Mouse (Mus musculus) hindbrain, embryonic 13.5 days (tissue): ENCODE measurements around the gene Ptprc. TPM values are rescaled to one million over a fixed set of nuclear protein-coding genes. Genes with fewer than 3 reads are reported as not detected.
A peak's percentile ranks its signal among the peaks of the same experiment; 100 is the strongest.

Experiments used
- ATAC-seq: fragments of 200-750 bp; cut with Nextera tagmentation; 2 replicates; pipeline ENCODE4 v1.8.0; 2017; ENCODE audit warnings: moderate TSS enrichment; ENCODE audit not compliant: low FRiP score
- H3K27ac ChIP-seq: fragments of 300-500 bp; sonication (generic); 2 replicates; pipeline ENCODE4 v1.5.1; 2015; ENCODE audit warnings: inconsistent platforms, mild to moderate bottlenecking, moderate library complexity
- H3K27me3 ChIP-seq: fragments of 300-500 bp; sonication (generic); 2 replicates; pipeline ENCODE4 v1.6.1; 2015; ENCODE audit warnings: mild to moderate bottlenecking, inconsistent platforms
- H3K36me3 ChIP-seq: fragments of 300-500 bp; sonication (generic); 2 replicates; pipeline ENCODE4 v1.6.1; 2015; ENCODE audit warnings: mild to moderate bottlenecking, inconsistent platforms
- H3K4me1 ChIP-seq: fragments of 300-500 bp; sonication (generic); replicated peaks from 2 replicates; pipeline ENCODE4 v1.6.1; 2015; ENCODE audit warnings: inconsistent platforms
- H3K4me2 ChIP-seq: fragments of 300-500 bp; sonication (generic); 2 replicates; pipeline ENCODE4 v1.6.1; 2015; ENCODE audit warnings: inconsistent platforms, mild to moderate bottlenecking, moderate library complexity
- H3K4me3 ChIP-seq: fragments of 300-500 bp; sonication (generic); 2 replicates; pipeline ENCODE4 v1.5.1; 2015; ENCODE audit warnings: mild to moderate bottlenecking, inconsistent platforms
- H3K9ac ChIP-seq: fragments of 300-500 bp; sonication (generic); 2 replicates; pipeline ENCODE4 v1.6.1; 2015; ENCODE audit warnings: mild to moderate bottlenecking, inconsistent platforms
- H3K9me3 ChIP-seq: fragments of 300-500 bp; sonication (generic); 2 replicates; pipeline ENCODE4 v1.6.1; 2016; ENCODE audit warnings: inconsistent platforms
- WGBS: fragments of 180-500 bp; shearing (Covaris S2); methylation state at CpG from one replicate; pipeline ENCODE4 v1.1.7; 2015; 5-methylcytosine and 5-hydroxymethylcytosine counted together
- polyA plus RNA-seq: library from polyadenylated mRNA; unstranded; fragments of >200 nt; fragmentation: Nextera tagmentation; extraction: Ambion mirVana; gene quantifications from 2 replicates; pipeline ENCODE4 v1.2.1, GENCODE M21; 2015

Ptprc gene
- polyA plus RNA-seq, 1 experiment from 2014 or later = 1.1 TPM

GRCm38 (mm10) chr1:138144365-138144764 is 31.1 kb downstream of the Ptprc start:
- Histone ChIP-seq H3K4me3 (no peak overlapping the region), H3K4me1 (no peaks in the 10 kb centered on the region; the same call in 1 of the 2 replicates), H3K36me3 (no peaks in the 10 kb centered on the region), H3K27ac (no peak overlapping the region), H3K9me3 (no peaks in the 10 kb centered on the region), H3K4me2 (no peak overlapping the region), H3K9ac (no peak overlapping the region), H3K27me3 (no peaks in the 10 kb centered on the region)
- 88% methylated on average over 5 of the region's 5 CpGs for WGBS
- ATAC-seq = no peak

GRCm38 (mm10) chr1:138140769-138141168 is 34.7 kb downstream of the Ptprc start:
- Histone ChIP-seq H3K9ac (no peak overlapping the region), H3K27me3 (no peaks in the 10 kb centered on the region), H3K4me2 (no peak overlapping the region), H3K4me1 (peaks cover 7% of the 10 kb centered on the region), H3K9me3 (no peaks in the 10 kb centered on the region), H3K27ac (no peak overlapping the region), H3K4me3 (no peak overlapping the region), H3K36me3 (no peaks in the 10 kb centered on the region)
- 90% methylated on average over 4 of the region's 4 CpGs for WGBS
- no peak for ATAC-seq

GRCm38 (mm10) chr1:138137696-138138095 is 37.8 kb downstream of the Ptprc start:
- no peak for ATAC-seq
- 94% methylated on average over 4 of the region's 4 CpGs for WGBS

GRCm38 (mm10) chr1:138137024-138137577 is 38.4 kb downstream of the Ptprc start:
- H3K4me3 ChIP-seq = no peak overlapping the region
- no peak for ATAC-seq
- H3K9me3 ChIP-seq = no peaks in the 10 kb centered on the region
- no peak overlapping the region for H3K4me2 ChIP-seq
- no peak overlapping the region for H3K27ac ChIP-seq
- no peaks in the 10 kb centered on the region for H3K27me3 ChIP-seq
- WGBS = 95% methylated on average over 6 of the region's 6 CpGs
- no peaks in the 10 kb centered on the region for H3K36me3 ChIP-seq
- peaks cover 14% of the 10 kb centered on the region for H3K4me1 ChIP-seq
- no peak overlapping the region for H3K9ac ChIP-seq

More at GRCm38 (mm10) chr1:138137696-138138095, 37.8 kb downstream of the Ptprc start:
- Histone ChIP-seq H3K4me1 (peaks cover 14% of the 10 kb centered on the region), H3K36me3 (no peaks in the 10 kb centered on the region), H3K27ac (no peak overlapping the region), H3K4me2 (no peak overlapping the region), H3K9ac (no peak overlapping the region), H3K9me3 (no peaks in the 10 kb centered on the region), H3K4me3 (no peak overlapping the region), H3K27me3 (no peaks in the 10 kb centered on the region)

- 10% methylated on average over 17 of the region's 17 CpGs for WGBS
- Histone ChIP-seq H3K27ac (peak overlapping the region; percentile 78), H3K4me1 (peaks cover 14% of the 10 kb centered on the region), H3K27me3 (no peaks in the 10 kb centered on the region), H3K9ac (peak overlapping the region; percentile 58; the same call in 1 of the 2 replicates), H3K36me3 (no peaks in the 10 kb centered on the region), H3K9me3 (no peaks in the 10 kb centered on the region), H3K4me2 (peak overlapping the region; percentile 61), H3K4me3 (peak overlapping the region; percentile 40)
- ATAC-seq = peak; percentile 85
These were observed 39.1 kb downstream of the Ptprc start for GRCm38 (mm10) chr1:138136373-138136779.

- H3K27ac ChIP-seq = peak overlapping the region; percentile 78
- no peaks in the 10 kb centered on the region for H3K9me3 ChIP-seq
- peaks cover 14% of the 10 kb centered on the region for H3K4me1 ChIP-seq
- H3K9ac ChIP-seq = peak overlapping the region; percentile 58
- no peaks in the 10 kb centered on the region for H3K36me3 ChIP-seq
- peak overlapping the region; percentile 61 for H3K4me2 ChIP-seq
- 27% methylated on average over 9 of the region's 9 CpGs for WGBS
- no peaks in the 10 kb centered on the region for H3K27me3 ChIP-seq
- peak; percentile 47; the same call in 1 of the 2 replicates for ATAC-seq
- peak overlapping the region; percentile 40 for H3K4me3 ChIP-seq
These were observed 39.7 kb downstream of the Ptprc start for GRCm38 (mm10) chr1:138135637-138136372.

- Histone ChIP-seq H3K4me3 (no peak overlapping the region), H3K4me1 (peaks cover 14% of the 10 kb centered on the region), H3K27ac (no peak overlapping the region), H3K36me3 (no peaks in the 10 kb centered on the region), H3K9me3 (no peaks in the 10 kb centered on the region), H3K9ac (no peak overlapping the region), H3K4me2 (no peak overlapping the region), H3K27me3 (no peaks in the 10 kb centered on the region)
- no peak for ATAC-seq
These were observed 40.4 kb downstream of the Ptprc start for GRCm38 (mm10) chr1:138135117-138135516.

GRCm38 (mm10) chr1:138134324-138134723 is 41.2 kb downstream of the Ptprc start:
- H3K27ac ChIP-seq = no peak overlapping the region
- no peak overlapping the region for H3K4me3 ChIP-seq
- ATAC-seq = no peak
- H3K27me3 ChIP-seq = no peaks in the 10 kb centered on the region
- WGBS = 90% methylated on average over 6 of the region's 6 CpGs
- H3K9me3 ChIP-seq = no peaks in the 10 kb centered on the region
- H3K9ac ChIP-seq = no peak overlapping the region
- peaks cover 14% of the 10 kb centered on the region for H3K4me1 ChIP-seq
- H3K4me2 ChIP-seq = no peak overlapping the region
- no peaks in the 10 kb centered on the region for H3K36me3 ChIP-seq

- 68% methylated on average over 2 of the region's 2 CpGs for WGBS
- peaks cover 14% of the 10 kb centered on the region for H3K4me1 ChIP-seq
- H3K27ac ChIP-seq = no peak overlapping the region
- H3K4me3 ChIP-seq = no peak overlapping the region
- no peak for ATAC-seq
- H3K9me3 ChIP-seq = no peaks in the 10 kb centered on the region
- no peak overlapping the region for H3K9ac ChIP-seq
- H3K27me3 ChIP-seq = no peaks in the 10 kb centered on the region
- no peaks in the 10 kb centered on the region for H3K36me3 ChIP-seq
- H3K4me2 ChIP-seq = no peak overlapping the region
These were observed 43.8 kb downstream of the Ptprc start for GRCm38 (mm10) chr1:138131739-138132138.

GRCm38 (mm10) chr1:138130145-138130544 is 45.4 kb downstream of the Ptprc start:
- no peak for ATAC-seq
- Histone ChIP-seq H3K9ac (no peak overlapping the region), H3K9me3 (no peaks in the 10 kb centered on the region), H3K27ac (no peak overlapping the region), H3K4me1 (0 out of 2 replicates have a peak, but pooled peaks cover under 1% of the 10 kb centered on the region), H3K36me3 (no peaks in the 10 kb centered on the region), H3K27me3 (no peaks in the 10 kb centered on the region), H3K4me2 (no peak overlapping the region), H3K4me3 (no peak overlapping the region)
- 51% methylated on average over 4 of the region's 4 CpGs for WGBS

- H3K27me3 ChIP-seq = no peaks in the 10 kb centered on the region
- no peak overlapping the region for H3K4me3 ChIP-seq
- no peak for ATAC-seq
- no peaks in the 10 kb centered on the region for H3K36me3 ChIP-seq
- no peak overlapping the region for H3K9ac ChIP-seq
- no peaks in the 10 kb centered on the region for H3K9me3 ChIP-seq
- no peak overlapping the region for H3K4me2 ChIP-seq
- no peaks in the 10 kb centered on the region for H3K4me1 ChIP-seq
- H3K27ac ChIP-seq = no peak overlapping the region
- 70% methylated on average over 8 of the region's 8 CpGs for WGBS
These were observed 48.7 kb downstream of the Ptprc start for GRCm38 (mm10) chr1:138126843-138127242.

GRCm38 (mm10) chr1:138125281-138125680 is 50.2 kb downstream of the Ptprc start:
- ATAC-seq = no peak
- H3K9ac ChIP-seq = no peak overlapping the region
- no peak overlapping the region for H3K4me3 ChIP-seq
- H3K27ac ChIP-seq = no peak overlapping the region
- no peaks in the 10 kb centered on the region for H3K9me3 ChIP-seq
- H3K4me1 ChIP-seq = no peaks in the 10 kb centered on the region
- 75% methylated on average over 1 of the region's 1 CpGs for WGBS
- no peaks in the 10 kb centered on the region for H3K27me3 ChIP-seq
- H3K36me3 ChIP-seq = no peaks in the 10 kb centered on the region
- no peak overlapping the region for H3K4me2 ChIP-seq

GRCm38 (mm10) chr1:138123866-138124265 is 51.6 kb downstream of the Ptprc start:
- H3K27ac ChIP-seq = no peak overlapping the region
- no peaks in the 10 kb centered on the region for H3K36me3 ChIP-seq
- no peaks in the 10 kb centered on the region for H3K27me3 ChIP-seq
- ATAC-seq = no peak
- no peak overlapping the region for H3K9ac ChIP-seq
- WGBS = 46% methylated on average over 3 of the region's 3 CpGs
- no peaks in the 10 kb centered on the region for H3K4me1 ChIP-seq
- no peak overlapping the region for H3K4me2 ChIP-seq
- H3K9me3 ChIP-seq = no peaks in the 10 kb centered on the region
- no peak overlapping the region for H3K4me3 ChIP-seq
